In genomic region chr4:62619965-62620244, GRCm38 (mm10) we compare ENCODE assay signal across 7 mouse cellular contexts.
DNase-seq lines count a peak whose midpoint lies in the region; ATAC-seq and TF ChIP-seq lines count a peak whose summit lies in the region.

No protein-coding gene starts in this region.

- WGBS in lung, adult 2 months: 53% methylated on average over 3 of the region's 3 CpGs
- 95% methylated on average over 3 of the region's 3 CpGs for WGBS in forebrain, embryonic 14.5 days
- 91% methylated on average over 3 of the region's 3 CpGs for WGBS in limb, embryonic 10.5 days
- WGBS in olfactory bulb, adult 2 months: 83% methylated on average over 3 of the region's 3 CpGs

- H3K4me3 ChIP-seq in lung, adult 2 months (replicated peaks; ENCODE audit: extremely low read depth, low read depth, low read length): peak overlapping the region; percentile 61
- H3K4me3 ChIP-seq in forebrain, embryonic 14.5 days (ENCODE audit: low read depth, low read length): 0 out of 2 replicates have a peak overlapping the region, but pooled peaks have one; percentile 2
- no peak overlapping the region for H3K4me3 ChIP-seq in limb, embryonic 10.5 days
- peak overlapping the region; percentile 19 for H3K4me3 ChIP-seq in olfactory bulb, adult 2 months (ENCODE audit: insufficient read depth, low read depth, low read length)

- TF ChIP-seq POLR2A in lung, adult 2 months (IDR thresholded peaks at IDR 0.05; ENCODE audit: borderline replicate concordance, extremely low read depth, low read depth, low read length): no peak
- no peak for TF ChIP-seq POLR2A in olfactory bulb, adult 2 months (IDR thresholded peaks at IDR 0.05; ENCODE audit: insufficient read depth, low read depth, low read length)

- DNase-seq in lung, adult 2 months: no peak
- DNase-seq in lung, postnatal 4 days: no peak
- DNase-seq in forebrain, embryonic 14.5 days (ENCODE audit: low spot score): no peak
- no peak for DNase-seq in limb, embryonic 10.5 days (ENCODE audit: low spot score)
- DNase-seq in layer of hippocampus, postnatal 14 days (ENCODE audit: low spot score in 2 of 2): no peak

- no peaks in the 10 kb centered on the region for H3K9me3 ChIP-seq in forebrain, embryonic 14.5 days (replicated peaks; ENCODE audit: control insufficient read depth, low read length)
- H3K9me3 ChIP-seq in limb, embryonic 10.5 days (replicated peaks): no peaks in the 10 kb centered on the region

- H3K27me3 ChIP-seq in forebrain, embryonic 14.5 days (replicated peaks; ENCODE audit: control insufficient read depth, insufficient read depth, low read length): no peaks in the 10 kb centered on the region
- peaks cover 10% of the 10 kb centered on the region for H3K27me3 ChIP-seq in limb, embryonic 10.5 days (ENCODE audit: low read depth, poor library complexity, severe bottlenecking)

- ATAC-seq in forebrain, embryonic 14.5 days: no peak
- ATAC-seq in CD4-positive, CD25-positive, alpha-beta regulatory T cell, adult 4 months: no peak

- peaks cover 17% of the 10 kb centered on the region for H3K4me1 ChIP-seq in lung, adult 2 months (ENCODE audit: control insufficient read depth, insufficient read depth, low read length)
- peaks cover 17% of the 10 kb centered on the region for H3K4me1 ChIP-seq in forebrain, embryonic 14.5 days (ENCODE audit: control insufficient read depth, insufficient read depth, low read length)
- H3K4me1 ChIP-seq in limb, embryonic 10.5 days: peaks cover 47% of the 10 kb centered on the region
- peaks cover 36% of the 10 kb centered on the region for H3K4me1 ChIP-seq in olfactory bulb, adult 2 months (ENCODE audit: control insufficient read depth, insufficient read depth, low read length)

- H3K36me3 ChIP-seq in forebrain, embryonic 14.5 days (ENCODE audit: control insufficient read depth, insufficient read depth, low read length): no peaks in the 10 kb centered on the region
- H3K36me3 ChIP-seq in limb, embryonic 10.5 days: no peaks in the 10 kb centered on the region

- H3K9ac ChIP-seq in forebrain, embryonic 14.5 days (ENCODE audit: low read length): peak overlapping the region; percentile 52

- TF ChIP-seq CTCF in lung, adult 2 months (IDR thresholded peaks at IDR 0.05; ENCODE audit: insufficient read depth, low read length): no peak
- no peak for TF ChIP-seq CTCF in olfactory bulb, adult 2 months (IDR thresholded peaks at IDR 0.05; ENCODE audit: insufficient read depth, low read depth, low read length)

- H3K27ac ChIP-seq in forebrain, embryonic 14.5 days (ENCODE audit: low read depth, low read length): peak overlapping the region; percentile 65
- peak overlapping the region; percentile 58 for H3K27ac ChIP-seq in limb, embryonic 10.5 days
- H3K27ac ChIP-seq in olfactory bulb, adult 2 months (ENCODE audit: insufficient read depth, low read depth, low read length): peak overlapping the region; percentile 43

- H3K4me2 ChIP-seq in forebrain, embryonic 14.5 days (ENCODE audit: low read length): peak overlapping the region; percentile 36
